Mouse (Mus musculus) gastrocnemius, adult 18-20 months (tissue): ENCODE measurements around the gene Car14. TPM values are rescaled to one million over a fixed set of nuclear protein-coding genes. Genes with fewer than 3 reads are reported as not detected.
A peak's percentile ranks its signal among the peaks of the same experiment; 100 is the strongest.
"Not testable (repeated sequence)": the region's sequence is repeated elsewhere in the genome, so short reads cannot be mapped to it uniquely, and the experiment has no call there.

ENCODE experiments used
- DNase-seq: peaks from one replicate; pipeline ENCODE4 v3.0.0; 2021; ENCODE audit warnings: low spot score
- total RNA-seq, 2 experiments: library from RNA; stranded (reverse); gene quantifications; 2 replicates each; pipeline ENCODE4 v1.2.3; 2021

Car14 gene
- total RNA-seq, 2 experiments from 2014 or later = 54.2 to 76.9 TPM

DNA sequence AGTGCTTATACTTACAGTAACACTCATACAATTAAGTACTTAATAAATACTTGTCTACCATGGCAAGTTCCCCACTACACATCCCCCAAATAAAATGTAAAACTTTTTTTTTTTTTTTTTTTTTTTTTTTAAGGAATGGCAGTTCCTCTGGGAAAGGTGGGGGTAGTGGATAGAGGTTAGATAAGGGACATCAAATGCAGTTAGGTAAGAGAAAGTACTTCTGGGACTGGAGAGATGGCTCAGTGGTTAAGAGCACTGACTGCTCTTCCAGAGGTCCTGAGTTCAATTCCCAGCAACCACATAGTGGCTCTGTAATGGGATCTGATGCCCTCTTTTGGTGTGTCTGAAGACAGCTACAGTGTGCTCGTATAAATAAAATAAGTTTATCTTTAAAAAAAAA, 47.4 kb downstream of the Car14 start:
- not testable (repeated sequence) for DNase-seq

DNA sequence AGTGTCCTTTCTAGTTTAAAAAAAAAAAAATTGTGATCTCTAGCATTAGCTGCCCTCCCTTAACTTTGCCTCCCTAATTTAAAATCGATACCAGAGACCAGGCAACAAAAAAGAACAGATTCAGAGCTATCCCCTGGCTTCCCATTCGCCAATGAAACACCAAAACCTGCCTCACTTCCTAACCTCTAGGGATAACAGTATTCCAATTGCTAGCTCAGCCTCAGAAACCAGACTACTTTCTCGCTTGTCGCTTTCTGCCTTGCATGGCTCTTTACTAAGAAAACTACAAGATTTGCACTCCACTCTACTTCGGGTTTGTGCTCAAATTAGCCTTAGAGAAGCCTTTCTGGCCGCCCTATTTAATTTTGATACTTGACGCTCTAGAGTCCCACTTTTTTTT, 48.4 kb downstream of the Car14 start:
- DNase-seq = no peak

DNA sequence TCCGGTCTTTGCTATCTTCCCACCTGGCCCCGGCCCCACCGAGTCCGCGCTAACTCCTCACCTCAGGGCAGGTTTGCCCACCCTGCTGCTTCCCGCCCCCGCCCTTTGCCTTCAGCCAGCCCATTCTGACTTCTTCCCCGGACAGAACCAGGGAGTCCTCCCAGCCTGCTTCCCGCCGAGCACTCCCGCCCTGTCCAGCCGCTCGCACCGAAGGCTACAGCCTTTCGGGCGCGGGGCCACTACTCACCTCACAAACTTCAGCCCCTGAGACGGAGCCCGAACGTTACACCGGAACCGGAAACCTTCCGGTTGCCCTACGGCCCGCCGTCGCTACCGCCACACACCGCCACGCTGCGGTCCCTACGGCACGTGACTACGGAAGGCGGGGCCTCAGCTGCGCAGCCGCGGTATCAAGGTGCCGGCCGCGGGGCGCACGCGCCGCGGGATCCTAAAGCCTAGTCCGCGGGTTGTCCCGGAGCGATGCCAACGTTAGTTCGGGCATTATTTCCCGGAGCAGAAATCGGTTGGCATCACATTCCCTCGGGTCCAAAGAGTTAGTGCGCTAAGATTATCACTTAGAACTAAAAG, 48.9 kb downstream of the Car14 start, which contains the start of gene Prpf3:
Prpf3 (minus strand) TSS at position 384 of the 588 bp plus-strand sequence.
- DNase-seq = peak; percentile 96

DNA sequence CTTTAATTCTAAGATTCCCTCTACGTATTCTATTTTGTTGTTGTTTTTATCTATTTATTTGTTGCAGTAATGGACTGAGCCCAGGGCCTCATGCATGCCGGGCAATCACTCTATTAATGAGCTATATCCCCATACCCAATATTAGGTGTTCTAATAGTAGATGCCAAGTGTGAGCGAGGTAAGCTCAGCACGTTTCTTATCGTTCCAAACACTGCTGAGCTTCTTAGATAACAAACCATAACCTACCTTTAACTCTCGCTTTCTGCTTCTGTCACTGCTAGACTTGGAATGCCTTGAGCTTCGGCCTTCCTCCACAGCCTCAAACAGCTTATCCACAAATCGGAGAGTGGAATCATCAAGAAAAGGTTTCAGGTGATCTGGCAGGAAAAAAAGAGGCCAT, 53.2 kb downstream of the Car14 start:
- no peak for DNase-seq

DNA sequence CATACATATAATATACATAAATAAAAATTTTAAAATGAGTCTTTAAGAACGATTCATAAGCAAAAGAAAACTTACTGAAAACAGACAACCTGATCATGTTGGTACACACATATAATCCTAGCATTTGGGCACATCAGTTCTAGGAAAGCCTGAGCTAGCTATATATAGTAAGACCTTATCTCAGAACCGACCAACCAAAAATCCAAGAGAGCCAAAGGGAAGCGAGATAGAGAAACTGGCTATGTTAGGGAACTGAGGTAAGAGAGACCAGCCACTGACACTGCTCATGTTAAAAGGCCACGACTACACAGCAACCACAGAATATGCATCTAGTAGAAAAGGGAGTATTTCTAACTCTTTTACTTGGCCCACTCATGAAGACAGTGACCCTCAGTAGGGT, 53.9 kb downstream of the Car14 start:
- DNase-seq = no peak

Other genes starting within 250 kb of the Car14 start
- 10 to 100 TPM; 96.0 to 99.4 TPM for gene Mcl1, start 245.9 kb downstream of the Car14 start, total RNA-seq
- 10 to 100 TPM; 25.9 to 30.8 TPM for gene Adamtsl4, start 216.8 kb downstream of the Car14 start, total RNA-seq
- gene Ecm1, start 165.1 kb downstream of the Car14 start, total RNA-seq = 10 to 100 TPM; 15.5 to 30.3 TPM
- gene Tars2, start 144.5 kb downstream of the Car14 start, total RNA-seq = 10 to 100 TPM; 25.7 to 26.7 TPM
- gene Rprd2, start 85.8 kb downstream of the Car14 start, total RNA-seq = 10 to 100 TPM; 33.2 to 37.4 TPM
- 10 to 100 TPM; 16.6 to 16.9 TPM for gene Prpf3, start 48.8 kb downstream of the Car14 start, total RNA-seq
- gene Mrps21, start 33.2 kb downstream of the Car14 start, total RNA-seq = 100 to 1,000 TPM; 317 to 349 TPM
- 1 to 10 TPM; 3.5 to 6.3 TPM for gene Ciart, start 22.4 kb downstream of the Car14 start, total RNA-seq
- 1 to 10 TPM; 1.7 to 2.2 TPM for gene BC028528, start 12.7 kb downstream of the Car14 start, total RNA-seq
- gene Aph1a, start 10.7 kb downstream of the Car14 start, total RNA-seq = 10 to 100 TPM; 41.0 to 50.4 TPM
- gene Anp32e, start 24.6 kb upstream of the Car14 start, total RNA-seq = 10 to 100 TPM; 75.9 to 97.2 TPM
- gene Plekho1, start 91.3 kb upstream of the Car14 start, total RNA-seq = 10 to 100 TPM; 13.9 to 22.0 TPM
- gene Vps45, start 153.8 kb upstream of the Car14 start, total RNA-seq = 10 to 100 TPM; 19.6 to 19.8 TPM
- 10 to 100 TPM; 57.4 to 58.2 TPM for gene Otud7b, start 199.8 kb upstream of the Car14 start, total RNA-seq